Mouse (Mus musculus) forebrain, embryonic 12.5 days (tissue): ENCODE measurements at regions not wholly inside any gene's neighbourhood (a gene's known extent, or its start where the extent isn't known, plus 50 kb on each side); places are given as distances from the start of the nearest gene placed in this dataset.
A peak's percentile ranks its signal among the peaks of the same experiment; 100 is the strongest.

Experiments
- ATAC-seq: fragments of 200-750 bp; cut with Nextera tagmentation; 2 replicates; pipeline ENCODE4 v1.8.0; 2017; ENCODE audit warnings: moderate TSS enrichment; ENCODE audit not compliant: low FRiP score
- H3K27ac ChIP-seq: fragments of 300-500 bp; sonication (generic); 2 replicates; pipeline ENCODE4 v1.5.1; 2016; ENCODE audit warnings: mild to moderate bottlenecking
- H3K27me3 ChIP-seq: fragments of 300-500 bp; sonication (generic); 2 replicates; pipeline ENCODE4 v1.6.1; 2016; ENCODE audit warnings: mild to moderate bottlenecking
- H3K36me3 ChIP-seq: fragments of 300-500 bp; sonication (generic); replicated peaks from 2 replicates; pipeline ENCODE4 v1.6.1; 2016; ENCODE audit warnings: mild to moderate bottlenecking
- H3K4me1 ChIP-seq: fragments of 300-500 bp; sonication (generic); 2 replicates; pipeline ENCODE4 v1.6.1; 2016
- H3K4me2 ChIP-seq: fragments of 300-500 bp; sonication (generic); 2 replicates; pipeline ENCODE4 v1.6.1; 2016; ENCODE audit warnings: mild to moderate bottlenecking, moderate library complexity
- H3K4me3 ChIP-seq: fragments of 300-500 bp; sonication (generic); replicated peaks from 2 replicates; pipeline ENCODE4 v1.5.1; 2016; ENCODE audit warnings: mild to moderate bottlenecking
- H3K9ac ChIP-seq: fragments of 300-500 bp; sonication (generic); 2 replicates; pipeline ENCODE4 v1.6.1; 2016; ENCODE audit warnings: mild to moderate bottlenecking
- H3K9me3 ChIP-seq: fragments of 300-500 bp; sonication (generic); 2 replicates; pipeline ENCODE4 v1.6.1; 2016
- WGBS: fragments of 180-500 bp; shearing (Covaris S2); methylation state at CpG from one replicate; pipeline ENCODE4 v1.1.7; 2016; 5-methylcytosine and 5-hydroxymethylcytosine counted together

DNA sequence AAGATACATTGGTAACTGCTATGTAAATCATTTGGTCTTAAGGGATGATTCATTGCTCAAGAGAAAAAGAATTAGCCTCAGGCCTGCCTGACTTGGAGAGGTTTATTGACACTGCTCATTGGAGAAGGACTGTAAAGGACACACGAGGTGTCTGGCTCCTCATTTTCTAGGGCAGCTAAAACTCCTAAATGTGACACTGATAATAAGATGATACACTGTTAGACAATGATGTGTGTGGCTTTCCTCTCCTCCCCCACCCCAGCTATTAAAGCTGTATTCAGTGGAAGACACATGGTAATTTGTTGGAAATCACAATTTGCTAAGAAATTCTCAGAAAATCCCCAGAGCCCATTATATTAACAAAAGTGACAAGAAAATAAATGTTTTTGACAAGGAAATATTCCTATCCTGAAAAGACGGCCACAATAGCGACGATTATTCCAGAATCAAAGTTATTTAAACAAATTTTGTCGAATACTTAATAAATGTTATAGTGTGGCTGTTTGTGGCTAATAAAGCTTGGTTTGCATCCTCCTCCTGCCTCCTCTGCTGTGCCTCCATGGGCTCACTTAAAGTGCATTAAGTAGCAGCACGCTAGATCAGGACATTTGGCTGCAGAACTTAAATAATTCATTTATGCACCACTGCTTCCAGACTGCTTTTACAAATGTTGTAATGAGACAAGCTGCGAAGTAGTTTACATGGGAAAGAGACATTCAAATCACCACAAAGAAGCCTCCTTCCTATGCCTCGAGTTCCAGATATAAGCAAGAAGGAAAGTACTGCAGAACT, 360.0 kb upstream of the Etaa1 start:
- no peak overlapping the region for H3K4me2 ChIP-seq
- peak; percentile 46; the same call in 1 of the 2 replicates for ATAC-seq

DNA sequence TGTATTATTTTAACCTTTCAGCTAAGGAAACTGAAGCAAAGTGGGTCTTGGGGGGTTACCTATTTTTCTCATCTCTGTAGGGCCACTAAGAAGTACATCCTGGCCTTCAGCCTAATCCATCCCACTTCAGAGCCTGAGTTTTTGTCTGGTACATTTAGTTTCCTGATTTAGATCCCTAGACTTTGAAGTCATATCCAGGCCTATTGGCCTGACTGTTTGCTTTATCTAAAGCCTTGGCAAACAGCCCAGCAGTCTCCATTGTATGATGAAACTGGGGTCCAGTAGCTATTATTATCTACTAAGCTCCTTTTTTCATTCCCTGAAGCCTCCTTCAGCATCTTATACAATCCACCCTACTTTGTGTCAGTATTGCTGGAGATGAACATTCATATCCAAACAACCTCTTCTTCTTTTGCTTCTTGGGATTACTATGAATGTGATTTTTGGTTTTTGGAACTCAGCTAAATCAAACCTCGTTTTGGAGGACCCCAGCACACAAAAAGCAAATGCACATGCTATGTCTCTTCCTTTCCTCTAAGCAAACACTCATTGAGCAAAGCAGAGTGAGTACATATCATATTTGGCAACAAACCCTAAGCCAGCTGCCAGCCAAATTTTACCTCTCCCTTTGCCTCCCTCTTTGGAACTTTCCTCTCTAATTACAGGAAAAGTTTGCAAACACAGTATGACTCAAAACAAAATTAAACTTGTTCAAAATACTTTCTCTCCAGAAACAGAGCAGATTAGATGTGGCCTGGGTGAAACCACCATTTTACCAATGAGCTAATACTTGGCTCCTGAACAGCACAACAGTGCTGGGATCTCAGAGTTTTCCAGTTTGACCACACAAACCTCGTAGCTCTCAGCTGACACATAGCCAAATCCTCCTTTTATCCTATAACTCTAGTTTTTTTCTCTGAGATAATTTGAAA, 342.8 kb upstream of the Etaa1 start:
- ATAC-seq = no peak; the same call in 1 of the 2 replicates
- Histone ChIP-seq H3K4me2 (no peak overlapping the region), H3K9me3 (no peaks in the 10 kb centered on the region), H3K4me1 (no peaks in the 10 kb centered on the region; the same call in 1 of the 2 replicates), H3K27ac (no peak overlapping the region), H3K4me3 (no peak overlapping the region), H3K27me3 (no peaks in the 10 kb centered on the region), H3K36me3 (no peaks in the 10 kb centered on the region), H3K9ac (no peak overlapping the region)
- 59% methylated on average over 2 of the region's 2 CpGs for WGBS

More for the DNA sequence above, 360.0 kb upstream of the Etaa1 start:
- Histone ChIP-seq H3K9me3 (no peaks in the 10 kb centered on the region), H3K27me3 (no peaks in the 10 kb centered on the region), H3K36me3 (no peaks in the 10 kb centered on the region), H3K9ac (no peak overlapping the region), H3K4me3 (no peak overlapping the region), H3K4me1 (no peaks in the 10 kb centered on the region), H3K27ac (no peak overlapping the region)
- 60% methylated on average over 8 of the region's 8 CpGs for WGBS

DNA sequence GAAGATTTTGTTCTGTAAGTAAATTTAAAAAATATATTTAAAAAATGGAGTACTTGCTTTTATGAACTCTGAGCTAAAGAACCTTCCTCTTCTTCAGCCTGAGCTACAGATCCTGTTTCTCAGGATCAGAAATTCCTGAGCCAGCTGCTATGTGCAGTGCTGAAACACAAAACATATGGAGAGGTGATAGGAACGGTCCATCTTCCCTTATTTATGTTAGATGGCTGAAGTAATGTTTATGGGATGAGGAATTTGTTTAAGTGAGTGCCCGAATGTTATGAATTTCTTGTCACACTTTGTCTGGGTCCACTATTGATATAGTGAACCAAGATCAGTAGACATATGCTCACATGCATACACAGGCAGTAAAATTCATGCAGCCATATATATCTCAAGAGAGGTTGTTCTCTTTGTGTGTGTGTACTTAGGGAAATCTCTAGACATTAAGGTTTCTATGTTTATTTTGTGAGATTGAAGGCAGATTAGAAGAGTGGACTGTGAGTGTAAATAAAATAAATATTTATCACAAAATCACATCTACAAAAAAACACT, 325.0 kb upstream of the Etaa1 start:
- Histone ChIP-seq H3K4me1 (no peaks in the 10 kb centered on the region), H3K36me3 (no peaks in the 10 kb centered on the region), H3K9ac (no peak overlapping the region), H3K4me2 (no peak overlapping the region), H3K4me3 (no peak overlapping the region), H3K27ac (no peak overlapping the region), H3K27me3 (no peaks in the 10 kb centered on the region), H3K9me3 (no peaks in the 10 kb centered on the region)
- ATAC-seq = no peak
- 86% methylated on average over 2 of the region's 2 CpGs for WGBS

DNA sequence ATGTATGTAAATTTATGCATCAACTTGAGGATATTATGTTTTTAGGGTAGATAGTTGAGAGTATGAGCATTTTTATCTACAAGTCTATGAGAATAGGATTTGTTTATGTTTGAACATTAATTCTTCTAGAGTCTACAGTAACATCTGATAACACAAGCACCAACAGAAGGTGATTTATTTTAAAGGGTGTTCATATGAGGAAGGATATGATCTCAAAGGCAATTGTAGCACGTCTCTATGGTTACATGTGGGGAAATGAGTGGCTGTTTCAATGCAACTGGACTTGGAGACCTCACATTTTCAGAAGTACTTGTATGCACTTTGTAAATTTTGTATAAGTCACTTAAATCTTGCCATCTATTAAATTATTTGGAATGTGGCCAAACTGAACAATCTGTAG, 318.7 kb upstream of the Etaa1 start:
- Histone ChIP-seq H3K4me1 (no peaks in the 10 kb centered on the region), H3K9me3 (no peaks in the 10 kb centered on the region), H3K27me3 (no peaks in the 10 kb centered on the region), H3K4me3 (no peak overlapping the region), H3K4me2 (no peak overlapping the region), H3K9ac (no peak overlapping the region), H3K36me3 (no peaks in the 10 kb centered on the region), H3K27ac (no peak overlapping the region)
- no peak for ATAC-seq
- WGBS = 72% methylated on average over 1 of the region's 1 CpGs

DNA sequence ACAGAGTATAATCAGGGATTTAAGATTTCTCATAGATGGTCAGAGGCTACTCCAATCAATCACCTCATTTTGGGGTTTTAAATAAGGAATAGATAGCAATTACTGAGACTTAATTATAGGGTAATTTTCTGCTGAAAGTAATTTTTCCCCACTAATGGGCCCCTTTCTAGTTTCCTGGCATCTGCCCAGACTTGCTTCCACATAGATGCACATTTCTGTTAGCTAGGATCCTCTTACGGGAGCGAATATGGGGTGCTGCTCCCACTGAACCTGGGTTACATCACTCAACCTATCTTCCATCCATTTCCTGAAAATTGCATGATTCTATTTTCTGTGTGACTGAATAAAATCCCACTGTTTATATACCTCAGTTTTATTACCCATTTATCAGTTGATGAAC, 312.5 kb upstream of the Etaa1 start:
- no peaks in the 10 kb centered on the region for H3K27me3 ChIP-seq
- H3K4me1 ChIP-seq = no peaks in the 10 kb centered on the region
- H3K27ac ChIP-seq = no peak overlapping the region
- no peaks in the 10 kb centered on the region for H3K9me3 ChIP-seq
- no peak for ATAC-seq
- no peak overlapping the region for H3K4me3 ChIP-seq
- H3K4me2 ChIP-seq = no peak overlapping the region
- H3K36me3 ChIP-seq = no peaks in the 10 kb centered on the region
- 56% methylated on average over 2 of the region's 2 CpGs for WGBS
- H3K9ac ChIP-seq = no peak overlapping the region

DNA sequence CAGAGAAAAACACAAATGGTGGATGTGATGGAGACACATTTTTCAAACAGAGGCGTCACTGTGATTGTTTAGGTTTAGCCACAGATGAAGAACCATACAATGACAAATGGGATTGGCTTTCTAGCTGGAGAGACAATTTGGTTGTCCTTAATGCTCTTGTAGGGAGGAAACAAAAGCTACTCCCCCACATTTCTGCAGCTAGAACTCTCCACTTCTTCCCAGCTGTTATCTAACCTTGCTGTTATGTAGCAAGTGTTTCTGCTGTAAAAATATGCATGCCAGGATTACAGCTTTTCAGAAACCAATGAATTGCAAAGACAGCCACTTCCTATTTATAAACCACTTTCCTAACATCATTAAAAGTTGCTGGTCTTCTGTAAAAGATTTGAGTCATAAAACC, 309.2 kb upstream of the Etaa1 start:
- 77% methylated on average over 1 of the region's 1 CpGs for WGBS
- ATAC-seq = no peak
- no peaks in the 10 kb centered on the region for H3K36me3 ChIP-seq

DNA sequence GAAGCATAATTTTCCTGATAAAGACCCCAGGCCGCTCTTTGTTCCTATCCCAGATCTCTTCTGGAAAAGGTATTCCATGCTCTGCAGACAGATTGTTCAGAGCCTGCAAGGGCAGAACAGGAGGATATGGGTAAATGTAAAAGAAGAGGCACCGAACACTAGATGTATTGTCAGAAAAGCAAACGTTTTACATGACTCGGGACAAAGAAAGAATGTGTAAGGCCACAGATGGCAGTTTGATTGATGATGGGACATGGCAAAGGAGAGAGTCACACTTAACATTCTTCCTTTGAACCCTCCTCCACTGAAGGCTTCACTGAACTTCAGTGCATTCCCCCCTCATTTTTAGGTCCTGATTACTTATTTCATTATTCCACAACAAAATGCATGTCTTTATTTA, 295.6 kb upstream of the Etaa1 start:
- H3K27me3 ChIP-seq = no peaks in the 10 kb centered on the region
- no peak overlapping the region for H3K9ac ChIP-seq
- H3K27ac ChIP-seq = no peak overlapping the region
- no peak for ATAC-seq
- H3K4me1 ChIP-seq = no peaks in the 10 kb centered on the region
- H3K4me2 ChIP-seq = no peak overlapping the region
- 64% methylated on average over 4 of the region's 4 CpGs for WGBS
- H3K36me3 ChIP-seq = no peaks in the 10 kb centered on the region
- no peak overlapping the region for H3K4me3 ChIP-seq
- H3K9me3 ChIP-seq = no peaks in the 10 kb centered on the region

More for the DNA sequence above, 309.2 kb upstream of the Etaa1 start:
- Histone ChIP-seq H3K4me1 (no peaks in the 10 kb centered on the region; the same call in 1 of the 2 replicates), H3K27ac (no peak overlapping the region), H3K4me3 (no peak overlapping the region), H3K27me3 (no peaks in the 10 kb centered on the region), H3K9ac (no peak overlapping the region), H3K9me3 (no peaks in the 10 kb centered on the region), H3K4me2 (no peak overlapping the region)

DNA sequence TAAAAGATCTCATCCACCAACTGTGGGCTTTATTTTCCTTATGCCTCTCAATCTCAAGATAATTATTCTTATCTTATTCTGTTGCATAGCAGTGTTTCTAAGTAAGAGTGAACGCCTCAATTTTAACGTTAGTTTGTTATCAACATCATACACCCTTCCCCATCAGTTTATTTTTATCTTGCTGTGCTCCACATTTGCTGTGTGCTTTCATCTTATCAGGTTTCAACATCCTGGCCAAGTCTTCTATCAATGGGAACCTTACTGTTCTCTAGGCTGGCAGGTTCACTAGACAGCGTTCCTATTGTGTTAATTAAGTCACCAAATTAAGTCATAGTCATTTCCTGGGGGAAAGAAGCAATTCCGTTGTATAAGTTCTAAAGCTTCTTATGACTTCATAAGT, 263.1 kb upstream of the Etaa1 start:
- Histone ChIP-seq H3K27me3 (no peaks in the 10 kb centered on the region), H3K27ac (no peak overlapping the region), H3K9ac (no peak overlapping the region), H3K4me3 (no peak overlapping the region), H3K9me3 (no peaks in the 10 kb centered on the region), H3K4me2 (no peak overlapping the region), H3K36me3 (no peaks in the 10 kb centered on the region), H3K4me1 (no peaks in the 10 kb centered on the region)
- WGBS = 79% methylated on average over 4 of the region's 4 CpGs
- no peak for ATAC-seq

DNA sequence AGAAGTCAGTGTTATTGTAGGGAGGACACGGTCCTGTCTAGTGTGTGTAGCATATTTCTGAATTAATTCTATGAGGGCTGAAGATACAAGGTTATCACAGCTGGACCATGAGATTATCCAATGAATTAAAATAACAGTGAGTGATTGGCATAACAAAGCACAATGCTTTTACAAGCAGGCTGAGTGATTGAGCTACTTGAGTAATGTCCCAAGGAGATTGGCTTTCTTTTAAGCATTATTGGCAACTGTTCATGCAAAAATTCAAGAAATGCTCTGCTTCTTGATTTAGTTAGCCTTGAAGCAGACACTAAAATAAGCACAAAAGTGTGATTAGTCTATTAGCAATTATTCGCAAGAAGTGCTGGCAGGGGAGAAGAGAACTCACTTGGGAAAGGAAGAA, 219.4 kb upstream of the Etaa1 start:
- peaks cover 2% of the 10 kb centered on the region; the same call in 1 of the 2 replicates for H3K4me1 ChIP-seq
- no peak overlapping the region for H3K4me3 ChIP-seq
- H3K27ac ChIP-seq = no peak overlapping the region
- no peak overlapping the region for H3K9ac ChIP-seq
- WGBS = 67% methylated on average over 2 of the region's 2 CpGs
- no peak for ATAC-seq
- no peak overlapping the region for H3K4me2 ChIP-seq
- H3K27me3 ChIP-seq = peaks cover 11% of the 10 kb centered on the region
- H3K9me3 ChIP-seq = no peaks in the 10 kb centered on the region
- no peaks in the 10 kb centered on the region for H3K36me3 ChIP-seq

DNA sequence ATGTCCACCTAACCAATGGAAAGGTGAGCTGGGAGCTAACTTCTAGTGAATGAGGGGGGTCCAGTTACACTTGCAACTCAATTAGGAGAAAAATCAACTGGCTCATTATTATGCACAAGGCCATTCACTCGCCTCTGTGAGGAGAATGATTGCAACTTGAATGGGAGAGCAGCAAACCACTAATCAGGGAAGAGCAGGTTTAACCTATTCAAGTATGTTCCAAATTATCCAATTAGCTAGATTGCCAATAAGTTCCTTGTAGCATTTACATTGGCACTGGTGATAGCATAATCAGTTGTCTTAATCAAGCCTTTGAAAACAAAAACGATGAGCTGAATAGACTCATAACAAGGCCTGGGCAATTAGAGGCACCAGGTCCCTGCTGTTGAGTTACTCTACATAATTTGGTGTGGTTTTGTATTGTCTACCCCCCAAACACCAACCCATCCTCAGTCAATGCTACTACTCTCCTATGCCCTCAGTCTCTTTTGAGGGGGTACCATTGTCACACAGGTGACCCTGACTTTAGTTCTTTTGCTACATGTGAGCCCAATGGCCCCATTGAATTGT, 217.6 kb upstream of the Etaa1 start:
- Histone ChIP-seq H3K4me3 (no peak overlapping the region), H3K4me1 (peaks cover 2% of the 10 kb centered on the region; the same call in 1 of the 2 replicates), H3K27ac (no peak overlapping the region), H3K9ac (no peak overlapping the region), H3K27me3 (peaks cover 11% of the 10 kb centered on the region), H3K9me3 (no peaks in the 10 kb centered on the region), H3K36me3 (no peaks in the 10 kb centered on the region), H3K4me2 (no peak overlapping the region)
- 14% methylated on average over 2 of the region's 2 CpGs for WGBS
- peak; percentile 84; the same call in 1 of the 2 replicates for ATAC-seq

DNA sequence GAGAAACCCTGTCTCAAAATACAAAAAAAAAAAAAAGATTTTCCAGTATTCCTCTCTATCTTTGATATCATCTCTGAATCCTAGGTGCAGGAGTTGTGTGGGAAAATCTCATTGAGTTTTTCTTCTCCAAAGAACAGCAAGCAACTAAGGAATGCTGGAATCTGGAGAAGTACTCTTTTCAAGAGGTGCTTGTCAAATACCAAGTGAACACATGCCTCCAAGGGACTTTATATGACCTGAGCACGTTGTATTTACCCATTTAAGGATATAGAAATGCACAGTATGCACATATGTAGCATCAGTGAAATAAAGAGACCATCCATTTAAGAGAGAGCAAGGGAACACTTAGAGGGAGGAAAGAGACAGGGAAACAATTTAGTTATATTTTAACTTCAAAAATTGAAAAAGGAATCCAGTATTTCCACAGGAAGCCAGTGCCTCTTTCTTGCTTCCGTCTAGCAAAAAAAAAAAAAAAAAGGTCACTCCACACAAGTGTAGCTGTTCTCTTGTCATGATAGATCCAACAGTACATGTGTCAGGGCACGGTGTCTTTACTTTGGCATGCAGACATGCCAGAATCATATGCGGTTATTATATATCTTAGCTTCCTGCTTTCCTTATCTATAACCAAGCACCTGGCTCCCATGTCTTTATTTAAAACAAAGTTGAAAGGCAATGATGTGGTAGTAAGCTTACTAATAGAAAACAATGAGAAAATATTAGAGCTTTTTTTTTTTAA, 212.1 kb upstream of the Etaa1 start:
- Histone ChIP-seq H3K36me3 (no peaks in the 10 kb centered on the region), H3K4me1 (peaks cover 2% of the 10 kb centered on the region; the same call in 1 of the 2 replicates), H3K4me3 (no peak overlapping the region), H3K9me3 (no peaks in the 10 kb centered on the region), H3K9ac (no peak overlapping the region), H3K4me2 (no peak overlapping the region), H3K27ac (no peak overlapping the region), H3K27me3 (peaks cover 11% of the 10 kb centered on the region)
- no peak for ATAC-seq
- WGBS = 89% methylated on average over 4 of the region's 4 CpGs
